Mouse (Mus musculus) common myeloid progenitor, adult 5-6 weeks (primary cell): ENCODE results near the gene Dbp. TPM values are rescaled to one million over a fixed set of nuclear protein-coding genes. Genes with fewer than 3 reads are reported as not detected.

Source experiments
- ATAC-seq: replicated peaks from 2 replicates; pipeline ENCODE4 v1.8.0; 2016; ENCODE audit warnings: low read depth, mild to moderate bottlenecking, moderate TSS enrichment, inconsistent platforms; ENCODE audit not compliant: poor library complexity, severe bottlenecking
- total RNA-seq: library from RNA; stranded (forward); fragments of 200-1000, 187-1606 nt; gene quantifications from 2 replicates; pipeline ENCODE4 v1.2.3, GENCODE M21; 2017

Dbp gene
- total RNA-seq, 1 experiment from 2014 or later: 12.1 TPM

GRCm38 (mm10) chr7:45692364-45692763, 12.5 kb upstream of the Dbp start:
- ATAC-seq: no peak

DNA sequence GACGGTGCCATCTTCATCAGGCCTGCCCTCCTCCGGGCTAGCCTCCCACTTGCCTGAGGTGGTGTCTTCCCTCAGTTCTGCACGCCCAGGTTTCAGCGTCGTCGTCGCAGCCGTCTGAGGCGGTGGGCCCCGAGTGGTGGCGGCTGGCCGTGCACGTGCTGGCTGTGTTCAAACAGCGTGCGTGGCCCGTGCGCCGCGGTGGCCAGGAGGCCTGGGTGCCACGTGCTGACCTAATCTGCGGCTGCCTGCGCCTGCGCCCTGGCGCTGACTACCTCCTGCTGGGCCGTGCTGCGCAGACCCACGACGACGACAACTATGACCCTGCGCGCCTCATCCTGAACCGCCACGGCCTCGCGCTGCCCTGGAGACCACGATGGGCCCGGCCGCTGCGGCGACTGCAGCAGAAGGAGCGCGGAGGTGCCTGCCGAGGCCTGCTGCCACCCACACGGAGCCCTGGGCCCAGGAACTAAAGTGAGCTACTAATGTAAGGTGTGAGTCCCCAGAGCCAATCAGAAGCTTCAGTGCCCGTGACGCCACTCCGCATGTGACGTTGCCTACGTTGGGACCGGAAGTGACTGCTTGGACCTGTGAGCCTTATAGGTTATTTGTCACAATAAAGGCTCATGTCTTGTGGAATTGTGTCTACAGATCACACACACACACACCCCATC, 10.8 kb upstream of the Dbp start, which contains the start of gene Sec1:
TSS of gene Sec1 (minus strand) at position 482 of the 671 bp plus-strand sequence.
- no peak for ATAC-seq

DNA sequence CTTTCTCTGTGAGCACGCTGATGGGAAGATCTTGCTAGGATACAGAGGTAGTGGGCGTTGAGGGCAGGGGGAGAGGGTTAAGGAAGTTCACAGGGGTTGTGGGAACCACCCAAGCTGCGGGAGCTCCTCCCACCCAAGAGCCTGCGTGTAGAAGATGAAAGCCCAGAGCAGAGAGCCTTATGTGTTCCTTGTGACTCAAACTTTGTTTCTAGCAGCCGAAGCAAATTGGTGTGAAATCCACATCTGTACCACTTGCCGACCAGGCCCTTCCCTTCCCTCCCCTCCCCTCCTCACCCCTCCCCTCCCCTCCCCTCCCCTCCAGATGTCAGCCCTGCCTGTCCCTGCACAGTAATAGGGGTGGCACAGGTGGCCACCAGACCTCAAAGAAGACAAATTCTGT, 9.8 kb upstream of the Dbp start:
- no peak for ATAC-seq

DNA sequence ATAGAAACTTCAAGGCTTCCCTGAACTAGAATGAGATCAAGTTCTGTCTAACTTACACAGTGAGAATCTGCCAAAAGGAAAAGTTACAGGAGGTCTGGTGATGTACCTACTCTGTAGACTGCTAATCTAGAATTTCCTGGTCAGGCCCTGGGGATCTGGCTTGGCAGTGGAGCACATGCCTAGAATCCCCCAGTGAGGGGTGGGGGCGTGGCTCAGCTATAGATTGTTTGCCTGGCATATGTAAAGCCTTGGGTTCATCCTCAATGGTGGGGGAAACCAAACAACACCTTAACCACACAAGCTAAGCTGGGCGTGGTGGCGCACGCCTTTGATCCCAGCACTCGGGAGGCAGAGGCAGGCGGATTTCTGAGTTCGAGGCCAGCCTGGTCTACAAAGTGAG, 7.0 kb upstream of the Dbp start:
- no peak for ATAC-seq

GRCm38 (mm10) chr7:45699523-45700141, 5.3 kb upstream of the Dbp start, which contains the start of gene Car11:
Gene Car11 (plus strand): TSS chr7:45699843.
- no peak for ATAC-seq

- ATAC-seq: 0 out of 2 replicates have a peak, but pooled peaks have one; percentile 19
Observed at GRCm38 (mm10) chr7:45700301-45701015, 4.4 kb upstream of the Dbp start.

DNA sequence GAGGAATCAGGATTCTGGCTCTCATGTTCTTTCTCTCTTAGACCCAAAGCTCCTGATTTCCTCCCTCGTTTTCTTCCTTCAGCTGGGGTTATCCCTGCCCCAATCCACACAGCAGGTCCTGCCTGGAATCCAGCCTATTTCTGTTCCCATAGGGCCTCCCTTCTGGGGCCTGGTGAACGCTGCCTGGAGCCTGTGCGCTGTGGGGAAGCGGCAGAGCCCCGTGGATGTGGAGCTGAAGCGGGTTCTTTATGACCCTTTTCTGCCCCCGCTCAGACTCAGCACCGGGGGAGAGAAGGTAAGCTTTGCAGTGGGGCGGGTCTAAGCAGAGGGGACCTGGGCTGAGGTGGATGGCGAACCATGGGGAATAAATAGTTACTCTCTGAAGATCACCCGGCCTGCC, 3.8 kb upstream of the Dbp start:
- ATAC-seq: no peak

- ATAC-seq: no peak
Observed at GRCm38 (mm10) chr7:45701607-45702006, 3.3 kb upstream of the Dbp start.

GRCm38 (mm10) chr7:45702316-45702715, 2.6 kb upstream of the Dbp start:
- ATAC-seq: no peak

DNA sequence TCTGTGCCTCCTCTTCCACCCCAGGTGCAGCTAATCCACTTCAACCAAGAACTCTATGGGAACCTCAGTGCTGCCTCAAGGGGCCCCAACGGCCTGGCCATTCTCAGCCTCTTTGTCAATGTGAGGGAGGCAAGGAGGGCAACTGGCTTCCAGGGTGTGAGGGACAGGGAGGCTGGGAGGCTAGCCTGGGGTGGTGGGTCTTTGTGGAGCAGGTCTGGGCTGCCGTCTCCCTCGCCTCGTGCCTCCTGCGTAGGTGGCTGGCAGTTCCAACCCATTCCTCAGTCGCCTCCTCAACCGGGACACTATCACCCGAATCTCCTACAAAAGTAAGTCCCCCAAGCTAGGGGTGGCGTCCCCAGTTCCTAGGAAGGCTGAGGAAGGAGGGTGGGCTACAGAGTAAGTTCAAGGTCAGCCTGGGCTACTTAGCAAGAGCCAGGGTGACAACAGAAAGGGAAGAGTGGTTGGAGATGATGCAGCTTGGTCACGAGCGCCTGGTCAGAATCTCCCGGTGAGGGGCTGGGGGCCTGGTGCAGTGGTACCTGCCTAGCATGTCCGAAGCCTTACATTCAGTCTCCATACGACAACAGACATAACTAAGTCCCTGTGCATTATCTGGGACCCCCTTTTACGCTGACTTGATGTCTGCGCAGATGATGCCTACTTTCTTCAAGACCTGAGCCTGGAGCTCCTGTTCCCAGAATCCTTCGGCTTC, 1.9 kb upstream of the Dbp start:
- ATAC-seq: no peak

DNA sequence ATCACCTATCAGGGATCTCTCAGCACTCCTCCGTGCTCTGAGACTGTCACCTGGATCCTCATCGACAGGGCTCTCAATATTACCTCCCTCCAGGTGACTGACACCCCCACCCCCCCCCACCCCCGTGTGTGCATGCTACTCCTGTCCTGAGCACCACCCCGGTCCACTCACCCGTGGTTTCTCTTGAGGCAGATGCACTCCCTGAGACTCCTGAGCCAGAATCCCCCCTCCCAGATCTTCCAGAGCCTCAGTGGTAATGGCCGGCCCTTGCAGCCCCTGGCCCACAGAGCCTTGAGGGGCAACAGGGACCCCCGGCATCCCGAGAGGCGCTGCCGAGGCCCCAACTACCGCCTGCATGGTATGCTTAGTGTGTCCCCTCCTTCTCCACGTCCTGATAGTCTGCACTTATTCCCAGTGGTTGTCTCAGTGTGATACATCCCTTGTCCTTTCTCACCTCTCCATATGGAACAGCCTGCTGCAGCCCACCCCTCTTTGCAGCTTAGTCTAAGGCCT, 1.3 kb upstream of the Dbp start:
- no peak for ATAC-seq

- peak; percentile 23 for ATAC-seq
Observed at GRCm38 (mm10) chr7:45704046-45704559, 785 bp upstream of the Dbp start.

GRCm38 (mm10) chr7:45705443-45705864, 566 bp downstream of the Dbp start:
- ATAC-seq: no peak

DNA sequence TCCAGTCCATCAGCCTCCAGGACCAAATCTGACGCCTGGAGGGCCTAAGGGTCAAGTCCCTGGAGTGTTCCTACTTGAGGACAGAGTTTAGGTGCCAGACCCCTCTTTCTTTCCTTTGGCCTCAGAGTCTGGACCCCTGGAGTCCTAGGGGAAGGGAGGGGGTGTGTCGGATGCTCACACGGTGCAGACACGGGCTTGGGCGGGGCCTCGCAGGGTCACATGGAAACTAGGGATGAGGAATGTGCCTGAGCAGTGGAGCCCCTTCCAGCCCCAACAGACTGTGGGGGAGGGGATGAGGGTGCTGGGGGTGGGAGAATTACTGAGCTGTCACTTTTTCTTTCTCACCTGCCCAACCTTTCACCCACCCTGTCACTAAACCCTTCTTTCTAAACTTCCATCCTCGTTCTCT, 989 bp downstream of the Dbp start:
- ATAC-seq: no peak

- ATAC-seq: no peak; the same call in 1 of the 2 replicates
Observed at GRCm38 (mm10) chr7:45706721-45707241, 1.9 kb downstream of the Dbp start.

DNA sequence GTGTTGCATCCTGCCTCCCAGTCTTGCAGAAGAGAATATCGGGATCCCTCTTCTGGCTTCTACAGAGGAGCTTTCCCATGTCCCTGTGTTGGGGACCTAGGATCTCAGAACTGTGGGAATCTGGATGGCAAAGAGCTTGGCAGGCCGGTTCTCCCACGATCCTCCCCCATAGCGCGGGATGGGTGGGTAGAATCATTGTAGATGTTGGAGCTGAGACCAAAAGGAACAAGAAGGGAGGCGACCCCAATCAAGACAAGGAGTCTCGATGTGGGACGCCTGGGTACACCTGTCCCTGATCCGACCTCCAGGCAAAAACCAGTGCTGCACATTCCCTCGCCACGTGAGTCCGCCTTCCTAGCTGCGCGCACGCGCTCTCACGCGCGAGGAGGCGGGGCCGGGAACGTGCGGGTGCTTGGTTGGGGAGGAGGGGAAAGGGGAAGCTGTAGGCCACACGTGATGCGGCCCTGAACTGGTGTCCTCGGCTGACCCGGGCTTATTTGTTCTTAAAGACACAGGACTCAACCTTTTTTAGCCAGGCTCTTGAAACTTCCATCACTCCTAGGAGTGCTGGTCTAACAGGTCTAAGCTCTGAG, 2.6 kb downstream of the Dbp start:
- peak; percentile 42 for ATAC-seq

DNA sequence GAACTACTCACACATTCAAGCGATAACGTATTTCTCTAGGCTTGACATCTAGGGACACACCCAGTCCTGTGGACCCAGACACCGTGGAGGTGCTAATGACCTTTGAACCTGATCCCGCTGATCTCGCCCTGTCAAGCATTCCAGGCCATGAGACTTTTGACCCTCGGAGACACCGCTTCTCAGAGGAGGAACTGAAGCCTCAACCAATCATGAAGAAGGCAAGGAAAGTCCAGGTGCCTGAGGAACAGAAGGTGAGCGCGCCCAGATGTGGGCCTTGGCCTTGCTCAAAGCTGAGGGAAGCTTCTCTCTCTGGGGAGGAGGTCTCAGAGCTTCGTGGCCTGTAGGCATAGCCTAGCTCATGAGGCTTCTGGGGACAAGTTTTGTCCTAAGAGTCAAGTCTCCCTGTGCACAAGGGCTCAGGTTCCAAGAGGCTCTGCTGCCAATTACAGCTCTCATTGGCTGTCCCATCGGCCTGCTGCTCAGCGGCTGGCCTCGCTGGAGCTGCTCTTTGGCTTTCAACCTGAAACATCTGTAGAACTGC, 3.4 kb downstream of the Dbp start:
- no peak for ATAC-seq

DNA sequence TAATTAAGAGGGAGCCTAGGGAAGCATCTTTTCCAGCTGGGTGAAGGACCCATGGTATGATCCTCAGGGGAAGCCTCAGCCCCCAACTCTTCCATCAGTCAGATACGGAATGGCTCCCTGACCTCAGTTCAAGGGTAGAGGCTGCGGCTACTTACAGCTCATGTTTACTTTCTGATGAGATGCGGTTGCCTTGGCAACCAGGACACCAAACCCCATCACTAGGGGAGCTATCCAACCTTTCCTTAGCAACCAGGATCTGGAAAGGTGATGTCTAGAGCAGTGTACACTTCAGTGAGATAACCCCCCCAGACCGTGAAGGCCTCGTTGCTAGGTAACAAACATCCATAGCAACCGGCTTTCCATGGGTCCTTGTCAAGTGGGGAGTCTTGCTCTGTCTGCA, 4.1 kb downstream of the Dbp start:
- ATAC-seq: no peak

- no peak for ATAC-seq
Observed at GRCm38 (mm10) chr7:45709677-45710355, 4.9 kb downstream of the Dbp start.
